ENCODE assay signal across 8 mouse cellular contexts in genomic region chr10:42057231-42057601, GRCm38 (mm10). TPM values are rescaled to one million over a fixed set of nuclear protein-coding genes. Genes with fewer than 3 reads are reported as not detected.
DNase-seq lines count a peak whose midpoint lies in the region; ATAC-seq and TF ChIP-seq lines count a peak whose summit lies in the region.

No protein-coding gene starts in this region.

- ATAC-seq in monocyte, adult 5-6 weeks (replicated peaks; ENCODE audit: insufficient number of reproducible peaks, low FRiP score, low TSS enrichment, poor library complexity, severe bottlenecking): peak; percentile 47; the same call in 1 of the 2 replicates

- no peak overlapping the region for H3K4me3 ChIP-seq in layer of hippocampus, adult 2 months

- H3K27ac ChIP-seq in layer of hippocampus, adult 2 months: no peak overlapping the region

- peak; percentile 15 for DNase-seq in embryo, embryonic 10.5 days (ENCODE audit: low spot score)
- DNase-seq in embryo, embryonic 10 days (ENCODE audit: low spot score): no peak
- DNase-seq in MEL-GATA-1-ER (ENCODE audit: extremely low read depth, low read depth): peak; percentile 80
- DNase-seq in kidney, postnatal 10 days: peak; percentile 33
- DNase-seq in layer of hippocampus, adult 2 months (ENCODE audit: low spot score in 2 of 2): no peak
- DNase-seq in cerebellum, adult 9-11 months: no peak
- DNase-seq in layer of hippocampus, adult 18-20 months (ENCODE audit: low spot score in 2 of 2): no peak

- TF ChIP-seq CTCF in layer of hippocampus, adult 2 months (conservative IDR thresholded peaks at IDR 0.05): no peak

RNA-seq across cellular contexts. Expression of gene Armc2, which starts 39.0 kb away (rescaled TPM):
- 1.3 to 4.9 TPM in 2 of 3 replicates, not detected in the other for total RNA-seq in monocyte, adult 5-6 weeks (2017)
- total RNA-seq in layer of hippocampus, adult 2 months (2021): 10 to 100 TPM; 11.1 to 11.8 TPM
- total RNA-seq in layer of hippocampus, adult 18-20 months (2021): 10 to 100 TPM; 10.4 to 10.6 TPM

Comparison
In these comparisons a context has a peak if more than half of its experiments do, and no peak if none do; other contexts are left out.
1. DNase-seq: peak in embryo, embryonic 10.5 days (single experiment), MEL-GATA-1-ER (single experiment) and kidney, postnatal 10 days (single experiment); none in embryo, embryonic 10 days (single experiment), layer of hippocampus, adult 2 months (0 of 2), cerebellum, adult 9-11 months (single experiment) and layer of hippocampus, adult 18-20 months (0 of 2).